Mouse (Mus musculus): ENCODE results near the gene Il17rd.

Il17rd gene

DNA sequence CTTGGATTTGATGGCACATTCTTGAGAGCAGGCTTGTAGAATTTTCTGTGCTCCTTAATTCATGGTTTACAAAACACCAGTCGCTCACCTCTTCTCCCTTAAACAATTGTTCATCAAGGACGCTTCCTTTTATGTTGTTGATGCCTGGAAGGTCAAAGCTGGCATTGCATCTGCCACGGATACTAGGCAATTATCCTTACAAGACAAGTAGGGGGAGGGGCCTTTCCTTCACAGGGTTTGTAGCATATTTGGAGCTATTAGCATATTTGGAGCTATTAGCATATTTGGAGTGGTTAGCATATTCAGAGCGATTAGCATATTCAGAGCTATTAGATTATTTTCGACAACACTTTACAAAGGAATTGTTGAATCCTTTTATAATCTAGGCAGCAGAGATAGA is 55.5 kb downstream of the Il17rd start:
- no peak for DNase-seq (ENCODE audit: low spot score)

DNA sequence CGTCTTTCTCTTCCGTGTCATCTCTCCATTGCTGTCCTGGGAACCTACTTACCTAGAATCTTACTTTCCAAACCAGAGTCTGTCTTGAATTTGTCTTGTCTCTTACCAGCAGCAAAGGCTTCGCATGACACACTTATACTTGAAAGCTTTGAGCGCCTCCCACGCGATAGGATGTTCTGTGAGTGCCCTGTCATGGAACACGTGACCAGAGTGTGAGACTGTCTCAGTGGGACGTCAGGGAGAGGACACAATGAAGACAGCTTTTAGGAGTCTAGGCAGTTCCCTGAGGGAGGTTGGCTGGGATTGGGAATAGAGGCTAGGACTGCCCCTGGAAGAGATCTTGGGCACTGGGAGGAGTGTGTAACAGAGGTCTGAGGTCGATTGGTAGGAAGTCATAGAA is 57.4 kb downstream of the Il17rd start:
- no peak for DNase-seq (ENCODE audit: low spot score)

DNA sequence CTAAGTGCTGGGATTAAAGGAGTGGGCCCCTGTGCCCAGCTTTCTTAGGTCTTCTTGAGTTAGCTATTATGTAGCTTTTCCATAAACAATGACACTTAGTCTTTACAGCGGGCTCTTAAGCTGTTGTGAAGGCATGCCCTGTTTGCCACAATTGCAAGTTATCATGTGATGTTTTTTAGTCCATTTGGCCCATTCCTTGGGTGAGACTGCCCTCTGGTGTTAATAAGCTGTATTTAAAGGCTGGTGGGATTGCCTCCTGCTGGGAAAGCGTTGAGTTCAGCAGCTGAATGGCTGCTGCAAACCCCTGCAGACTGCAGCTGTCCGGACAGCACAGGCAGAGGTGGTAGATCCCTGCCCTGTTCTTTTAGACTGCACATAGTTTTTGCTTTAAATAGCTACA is 58.0 kb downstream of the Il17rd start:
- peak; percentile 73 for DNase-seq (ENCODE audit: low spot score)

DNA sequence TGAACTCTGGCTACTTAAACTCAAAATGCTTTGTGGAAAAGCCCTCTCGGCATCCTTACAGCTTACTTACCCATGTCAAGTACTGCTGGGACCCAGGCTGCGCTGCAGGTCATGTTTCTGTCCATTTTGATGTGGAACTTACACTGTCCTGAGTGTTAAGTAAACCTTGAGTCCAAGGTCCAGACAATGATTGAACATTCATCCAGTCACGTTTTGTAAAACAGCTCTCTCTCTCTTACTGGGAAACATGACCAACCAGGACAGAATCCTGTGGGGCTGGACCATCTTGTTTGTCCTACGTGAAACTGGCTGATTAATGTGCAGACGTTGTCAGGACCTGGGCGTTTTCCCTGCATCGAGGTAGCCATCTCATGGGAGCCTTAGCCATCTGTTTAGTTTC is 63.0 kb downstream of the Il17rd start:
- DNase-seq (ENCODE audit: low spot score) = no peak

DNA sequence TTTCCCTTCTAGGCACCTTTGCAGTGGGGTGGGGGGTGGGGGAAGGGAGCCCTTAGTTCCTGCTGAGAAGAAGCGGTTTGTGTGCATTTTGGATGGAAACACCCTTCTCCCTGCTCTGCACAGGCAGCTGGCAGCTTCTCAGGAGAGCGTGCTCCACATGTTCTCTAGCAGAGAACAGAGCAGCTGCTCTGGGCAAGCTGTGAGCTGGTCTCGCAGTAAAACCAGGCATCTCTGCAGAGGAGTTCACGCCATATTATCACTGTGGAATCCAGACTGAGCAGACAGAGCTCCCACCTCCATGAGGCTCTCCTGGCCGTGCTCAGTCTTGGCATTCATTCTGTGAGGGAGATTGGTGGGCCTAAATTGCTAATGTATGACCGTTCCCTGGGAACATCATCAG is 64.0 kb downstream of the Il17rd start:
- DNase-seq (ENCODE audit: low spot score) = no peak

DNA sequence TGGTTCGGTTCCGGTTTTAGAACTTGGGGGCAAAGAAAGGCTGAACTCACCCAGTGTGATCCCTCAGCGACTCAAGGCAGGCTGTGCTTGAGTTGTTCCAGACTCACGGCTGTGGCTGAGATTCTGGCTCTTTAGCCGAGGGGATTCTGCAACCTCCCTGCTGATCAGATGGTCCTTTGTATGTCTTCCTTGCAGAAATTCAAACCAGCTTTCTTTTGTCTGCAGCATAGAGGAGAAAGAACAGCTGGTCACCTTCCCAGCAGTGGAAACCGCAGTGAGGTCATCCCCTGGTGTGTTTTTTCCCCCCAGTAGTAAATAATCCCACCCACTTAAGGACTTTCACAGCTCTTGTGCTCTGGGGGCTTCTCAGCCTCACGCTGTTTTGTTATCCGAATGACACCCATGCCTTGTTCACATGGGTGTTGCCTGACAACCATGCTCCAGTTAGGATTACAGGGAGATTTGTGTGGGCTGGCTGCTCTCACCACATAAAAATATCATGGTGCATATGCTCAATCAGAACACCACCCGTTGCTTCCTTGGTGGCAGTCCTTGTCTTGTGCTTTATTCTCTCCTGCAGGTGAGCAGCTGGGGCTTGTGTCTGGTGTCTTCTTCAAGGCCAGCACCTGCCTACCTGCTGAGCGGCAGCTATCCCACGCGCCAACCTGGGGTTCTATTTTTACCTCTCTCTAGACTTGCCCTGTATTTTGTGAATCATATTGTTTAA is 67.2 kb downstream of the Il17rd start:
- no peak for DNase-seq (ENCODE audit: low spot score)

DNA sequence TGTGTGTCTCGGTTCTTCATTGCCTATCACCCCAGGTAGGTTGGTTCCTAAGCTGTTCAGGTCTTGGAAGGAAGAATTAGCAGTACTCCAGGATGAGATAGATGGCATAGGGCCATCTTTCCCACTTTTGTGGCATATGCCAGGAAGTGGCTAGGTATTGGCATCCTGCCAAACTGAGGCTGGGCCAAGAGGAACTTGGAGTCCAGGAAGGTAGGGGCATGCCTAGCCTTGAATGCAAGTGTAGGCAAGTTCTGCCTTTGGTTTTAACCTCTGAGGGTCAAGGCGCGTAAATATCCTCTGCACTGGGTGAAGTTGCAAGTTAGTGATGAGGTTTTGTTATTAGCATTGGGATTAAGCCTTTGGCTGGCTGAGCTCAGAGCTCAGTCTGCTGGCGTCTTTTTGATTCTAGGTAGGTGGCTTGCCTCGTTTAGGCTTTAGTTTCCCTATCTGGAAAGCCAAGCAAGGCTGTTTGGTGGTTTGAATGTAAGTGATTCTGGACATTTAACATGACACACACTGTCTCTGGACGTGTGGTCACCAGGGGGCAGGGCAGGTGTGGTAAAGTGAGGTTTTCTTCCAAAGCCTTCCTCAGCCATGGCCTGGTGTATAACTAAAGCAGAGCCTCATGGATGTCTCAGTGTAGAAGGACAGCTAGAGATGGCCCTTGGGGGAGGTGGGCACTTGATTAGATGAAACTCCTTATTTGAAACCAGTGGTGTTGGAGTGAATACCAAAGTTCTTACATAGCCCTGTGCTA is 70.2 kb downstream of the Il17rd start:
- DNase-seq (ENCODE audit: low spot score) = peak; percentile 31

DNA sequence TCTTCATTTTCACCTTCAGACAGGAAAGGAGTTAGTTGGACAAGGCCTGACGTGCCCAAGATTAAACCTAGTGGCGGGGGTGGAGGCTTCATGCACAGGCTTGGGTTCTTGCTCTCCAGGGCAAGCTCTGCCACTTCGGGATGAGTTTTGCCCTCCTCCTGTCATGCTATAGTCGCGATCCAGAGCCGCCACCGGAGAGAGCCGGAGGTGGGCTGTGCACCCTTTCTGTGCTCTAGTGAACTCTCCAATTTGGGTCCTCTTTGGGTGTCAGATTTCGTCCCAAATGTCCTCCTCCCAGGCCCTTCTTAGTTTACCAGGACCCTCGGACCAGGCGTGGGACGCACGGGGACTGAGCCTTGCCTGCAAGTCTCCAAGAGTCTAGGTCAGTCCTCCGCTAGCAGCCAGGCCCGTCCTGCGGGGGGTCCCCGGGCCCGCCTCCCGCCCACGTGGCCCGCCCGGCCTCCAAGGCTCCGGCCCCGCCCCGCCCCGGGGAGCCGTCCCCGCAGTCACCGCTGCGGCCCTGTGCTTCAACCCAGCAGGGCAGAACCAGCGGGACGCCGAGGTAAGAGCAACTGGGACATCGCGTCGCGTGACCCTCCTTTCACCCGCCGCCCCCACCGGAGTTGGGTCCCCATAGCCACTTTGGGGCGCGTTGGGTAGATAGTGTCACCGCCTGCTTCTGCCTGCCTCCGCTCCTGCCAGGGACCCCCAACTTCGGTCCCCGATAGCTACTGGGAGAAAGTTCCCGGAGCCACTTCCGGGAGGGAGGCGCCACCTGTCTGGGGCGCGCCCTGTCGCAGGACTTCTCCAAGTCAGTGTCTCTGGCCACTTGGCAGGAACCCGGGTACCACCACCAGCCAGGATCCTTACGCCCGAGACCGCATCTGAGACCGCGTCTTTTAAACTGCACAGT is 75.9 kb downstream of the Il17rd start, which contains the start of gene Arhgef3:
Gene Arhgef3, plus strand, starts transcription at position 538 of the 913 bp plus-strand sequence.
- DNase-seq (ENCODE audit: low spot score) = peak; percentile 51

DNA sequence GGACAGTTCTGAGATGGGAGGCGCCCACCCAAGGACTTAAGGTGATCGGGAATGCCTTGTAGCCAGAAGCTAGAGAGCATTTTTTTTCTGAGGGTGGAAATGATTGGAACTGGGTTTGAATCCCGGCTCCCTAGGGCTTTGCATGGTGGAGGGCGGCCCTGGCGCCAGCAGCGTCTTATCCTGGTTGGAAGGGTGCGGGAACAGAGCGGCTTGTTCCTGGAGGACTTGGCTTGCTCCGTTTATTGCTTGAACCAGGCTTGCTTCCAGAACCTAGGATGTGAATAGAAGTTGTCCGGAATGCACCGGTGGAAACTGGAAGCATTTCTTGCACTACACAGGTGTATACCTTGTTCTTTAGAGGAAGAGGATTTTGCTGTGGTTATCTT is 76.5 kb downstream of the Il17rd start:
- DNase-seq (ENCODE audit: low spot score) = no peak

DNA sequence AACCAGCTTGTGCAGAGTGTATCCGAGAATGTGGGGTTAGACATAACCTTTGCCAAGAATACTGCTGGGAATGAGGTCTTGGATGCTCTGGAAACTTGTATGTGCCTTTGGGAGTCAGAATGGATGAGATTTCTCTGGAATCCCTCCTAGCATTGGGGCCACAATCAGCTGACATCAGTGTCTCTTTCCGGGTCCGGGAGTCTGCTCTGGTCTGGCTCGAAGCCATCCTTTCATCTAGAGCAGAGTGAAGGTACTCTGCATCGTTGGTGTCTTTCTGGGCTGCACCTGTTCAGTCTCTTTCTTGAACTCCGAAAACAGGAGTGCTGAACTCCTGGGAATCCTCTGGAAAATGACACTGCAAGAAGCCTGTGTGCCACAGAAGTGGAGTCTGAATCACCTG is 77.2 kb downstream of the Il17rd start:
- no peak for DNase-seq (ENCODE audit: low spot score)

DNA sequence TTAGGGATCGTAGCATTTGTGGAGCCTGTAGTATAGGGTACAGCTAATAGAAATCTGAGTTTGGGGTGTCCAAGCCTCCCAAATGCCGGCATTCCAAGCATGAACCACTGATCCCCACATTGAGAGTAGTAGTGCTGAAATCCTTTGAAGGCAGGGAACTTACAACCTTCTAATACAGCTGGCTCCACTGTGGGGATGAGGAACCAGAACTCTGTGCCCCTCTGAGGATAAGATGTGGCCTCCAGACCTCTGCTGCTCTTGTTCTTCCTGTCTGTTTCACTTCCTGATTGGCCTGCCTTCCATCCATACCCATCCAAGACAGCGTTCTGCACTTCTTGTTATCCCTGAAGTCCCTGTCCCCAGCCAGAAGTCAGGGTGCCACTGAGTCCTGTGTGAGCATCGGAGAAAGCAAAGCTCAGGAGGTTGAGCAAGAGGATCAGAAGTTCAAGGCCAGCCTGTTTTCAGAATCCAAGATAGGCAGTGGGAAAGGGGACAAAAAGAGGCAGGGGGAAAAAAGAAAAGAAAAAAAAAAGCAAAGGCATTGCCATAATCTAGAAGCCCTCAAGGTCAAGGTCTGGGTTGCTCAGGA is 77.9 kb downstream of the Il17rd start:
- no peak for DNase-seq (ENCODE audit: low spot score)

DNA sequence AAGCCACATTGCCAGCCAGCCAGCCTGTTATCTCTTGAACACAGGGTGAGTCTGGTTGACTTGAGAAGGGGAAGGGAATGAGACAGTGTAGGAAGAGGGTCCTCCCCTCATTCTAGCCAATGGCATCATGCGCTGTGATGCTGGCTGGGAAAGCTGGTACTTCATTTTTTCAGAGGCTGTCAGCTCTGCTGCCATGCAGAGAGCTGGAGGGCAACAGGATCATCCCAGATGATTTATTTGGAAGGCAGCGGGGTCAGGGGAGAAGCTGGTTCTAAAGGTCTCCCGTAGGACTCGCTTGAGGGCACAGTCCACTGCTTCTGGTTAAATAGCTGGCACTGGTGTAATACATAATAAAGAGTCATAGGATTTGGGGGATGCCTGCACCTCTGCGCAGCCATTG is 79.8 kb downstream of the Il17rd start:
- no peak for DNase-seq (ENCODE audit: low spot score)

DNA sequence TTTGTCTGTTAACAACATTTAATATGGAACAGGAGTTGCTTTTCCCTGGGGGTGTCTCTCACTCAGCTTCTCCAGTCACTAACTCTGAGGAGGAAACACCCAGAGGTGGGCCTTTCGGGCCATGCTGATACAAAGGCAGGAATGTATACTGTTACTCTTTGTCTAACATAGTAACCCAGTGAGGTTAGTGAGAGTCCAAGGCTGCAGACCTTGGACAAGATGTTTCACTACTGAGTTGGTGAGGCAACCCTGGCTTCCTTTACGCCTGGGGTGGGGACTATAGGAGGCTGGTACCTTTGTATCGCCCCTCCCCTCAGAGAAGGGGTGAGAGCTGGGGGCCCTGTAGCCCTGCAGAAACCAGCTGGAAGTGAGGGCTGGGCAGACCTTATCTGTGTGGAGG is 83.9 kb downstream of the Il17rd start:
- DNase-seq (ENCODE audit: low spot score) = no peak

DNA sequence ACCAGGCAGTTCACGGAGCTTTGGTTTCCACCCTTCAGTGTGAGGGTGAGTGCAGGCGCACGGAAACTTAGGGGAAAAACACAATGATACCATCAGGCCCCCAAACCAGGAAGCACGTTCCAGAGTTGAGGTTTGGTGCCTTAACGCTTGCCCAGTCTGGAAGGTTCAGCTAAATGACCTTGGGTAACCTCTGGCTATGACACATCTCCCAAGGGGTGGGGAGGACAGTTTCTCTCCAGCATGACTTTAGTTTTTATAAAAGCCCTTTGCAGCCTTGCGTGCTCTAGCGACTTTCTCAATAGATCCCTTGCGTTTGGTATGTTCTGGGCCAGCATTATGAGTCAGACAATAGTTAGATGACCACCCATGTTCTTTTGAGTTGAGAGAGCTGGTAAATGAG is 84.8 kb downstream of the Il17rd start:
- DNase-seq (ENCODE audit: low spot score) = no peak

DNA sequence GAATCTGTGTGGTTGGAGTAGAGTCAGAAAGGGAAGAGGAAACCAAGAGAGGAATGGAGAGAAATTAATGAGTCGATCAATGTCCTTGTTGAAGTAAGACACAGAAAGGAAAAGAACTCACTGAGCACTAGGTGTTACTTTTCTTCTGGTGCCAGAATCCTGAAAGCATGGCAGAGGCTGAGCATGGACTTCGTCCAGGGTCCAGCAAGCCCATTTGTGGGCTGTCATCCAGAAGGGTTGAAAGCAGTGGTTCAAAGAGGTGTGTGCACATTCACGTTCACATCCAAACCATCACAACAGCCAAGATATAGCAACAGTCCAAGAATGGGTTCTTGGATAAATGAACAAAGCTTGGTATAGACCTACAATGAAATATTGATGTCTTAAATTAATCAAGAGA is 91.3 kb downstream of the Il17rd start:
- no peak for DNase-seq (ENCODE audit: low spot score)

DNA sequence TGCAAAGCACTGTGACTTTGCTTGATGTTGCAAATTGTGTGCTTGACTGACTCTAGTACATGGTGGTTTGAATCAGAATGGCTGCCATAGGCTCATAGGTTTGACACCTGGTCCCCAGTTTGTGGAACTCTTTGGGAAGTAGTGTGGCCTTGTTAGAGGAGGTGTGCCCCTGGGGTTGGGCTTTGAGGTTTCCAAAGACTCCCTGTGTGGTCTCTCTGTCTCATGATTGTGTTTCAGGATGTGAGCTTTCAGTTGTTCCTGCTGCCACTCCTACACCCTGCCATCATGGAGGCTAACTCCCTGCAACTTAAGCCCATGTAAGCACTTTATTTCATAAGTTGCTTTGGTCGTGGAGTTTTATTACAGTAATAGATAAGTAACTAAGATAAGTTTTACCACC is 91.9 kb downstream of the Il17rd start:
- DNase-seq (ENCODE audit: low spot score) = no peak

DNA sequence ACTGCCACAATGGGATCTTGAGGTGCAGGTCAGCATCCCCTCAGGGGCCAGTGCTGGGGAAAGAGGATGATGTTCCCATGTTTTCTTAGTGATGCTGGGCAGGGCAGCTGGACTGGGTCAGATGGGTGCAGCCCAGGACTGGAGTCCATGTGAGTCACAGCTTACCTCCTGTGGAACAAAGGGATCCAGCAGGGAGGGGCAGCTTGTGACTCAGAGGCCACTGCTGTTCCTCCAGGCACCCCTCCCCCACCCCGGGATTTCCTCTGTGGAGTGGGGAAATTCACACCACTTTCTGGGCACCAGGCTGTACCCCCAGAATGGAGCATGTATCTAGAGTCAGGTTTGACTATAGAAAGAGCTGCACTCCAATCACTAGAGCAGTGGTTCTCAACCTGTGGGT is 92.8 kb downstream of the Il17rd start:
- no peak for DNase-seq (ENCODE audit: low spot score)

DNA sequence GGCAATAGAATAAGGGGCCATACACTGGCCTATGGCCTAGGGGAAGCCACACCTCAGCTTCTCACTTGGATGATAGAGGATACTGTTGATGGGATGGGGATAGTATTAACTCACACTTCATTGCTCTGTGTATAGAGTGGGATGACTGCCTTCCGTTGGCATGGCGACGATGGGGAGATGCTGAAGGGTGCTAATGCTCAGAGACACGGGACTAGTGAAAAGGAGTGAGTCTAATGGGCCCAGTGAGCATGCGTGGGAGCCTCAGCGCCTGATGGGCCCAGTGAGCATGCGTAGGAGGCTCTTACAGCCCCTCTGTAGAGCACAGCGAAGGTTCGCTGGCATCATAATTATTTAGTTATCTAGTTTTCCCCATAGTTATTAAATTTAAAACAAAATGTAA is 100.2 kb downstream of the Il17rd start:
- DNase-seq (ENCODE audit: low spot score) = no peak

DNA sequence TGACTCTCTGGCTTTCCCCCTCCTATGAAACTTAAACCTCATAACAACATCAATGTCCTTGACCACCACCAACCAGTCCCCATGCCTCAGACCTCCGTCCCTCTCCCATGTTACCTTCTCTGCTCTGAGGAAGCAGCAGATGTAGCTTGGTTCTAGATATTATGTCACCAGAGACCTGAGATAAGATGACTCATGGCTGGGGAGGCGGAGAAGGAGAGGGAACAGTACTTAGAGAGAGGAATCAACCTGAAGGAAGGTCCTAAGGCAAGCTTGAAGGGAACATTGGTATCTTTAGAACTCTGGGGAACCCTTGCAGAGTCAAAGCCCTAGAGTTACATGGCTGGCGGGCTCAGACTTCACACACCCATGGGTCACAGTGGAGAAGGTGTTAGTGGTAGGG is 101.2 kb downstream of the Il17rd start:
- DNase-seq (ENCODE audit: low spot score) = no peak

DNA sequence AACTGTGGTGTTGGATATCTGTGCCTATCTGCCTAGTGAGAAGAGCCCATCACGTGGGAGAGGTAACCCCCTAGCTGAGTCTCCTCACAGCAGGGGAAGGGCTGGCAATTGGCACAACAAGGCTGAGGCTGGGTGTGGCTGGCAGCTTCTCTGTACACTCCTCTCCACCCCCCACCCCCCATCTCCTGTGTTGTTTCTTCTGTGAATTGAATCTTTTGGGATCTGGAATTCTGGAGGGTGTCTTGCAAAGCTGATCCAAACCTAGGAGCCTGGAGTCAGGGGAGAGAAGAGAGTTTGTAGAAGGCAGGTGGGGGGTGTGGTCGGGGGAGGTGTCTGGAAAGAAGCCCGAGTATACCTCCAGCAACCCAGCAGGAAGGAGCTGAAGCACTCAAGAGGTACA is 102.7 kb downstream of the Il17rd start:
- no peak for DNase-seq (ENCODE audit: low spot score)

DNA sequence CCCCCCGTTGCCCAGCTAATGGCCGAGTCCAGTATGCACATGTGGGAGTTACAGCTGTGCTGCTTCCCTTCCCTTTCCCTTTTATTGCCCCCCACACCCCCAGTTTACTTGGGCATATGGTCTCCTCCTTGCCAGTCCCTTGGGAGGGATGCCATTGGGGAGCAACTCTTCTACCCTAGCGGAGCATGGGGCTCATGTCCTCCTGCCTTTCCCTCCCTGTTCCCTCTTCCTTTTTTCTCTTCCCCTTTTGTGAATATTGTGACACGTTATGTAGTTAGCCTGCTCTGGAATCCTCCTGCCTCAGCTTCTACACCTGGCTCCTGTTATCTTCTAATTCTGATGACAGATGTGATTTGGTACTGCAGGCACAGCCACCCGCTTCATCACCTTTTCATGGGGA is 103.9 kb downstream of the Il17rd start:
- DNase-seq (ENCODE audit: low spot score) = no peak
